Mouse (Mus musculus): ENCODE data around the gene Ankar. TPM values are rescaled to one million over a fixed set of nuclear protein-coding genes. Genes with fewer than 3 reads are reported as not detected.

Ankar gene
- not detected in 2 replicates for polyA plus RNA-seq (2015; fragmentation: Nextera tagmentation; extraction: Ambion mirVana)

- DNase-seq (ENCODE audit: low spot score), result no peak
Measured at GRCm38 (mm10) chr1:72700479-72700878, at the start of gene Ankar. TSS of gene Ankar (minus strand) at chr1:72700579.

- DNase-seq (ENCODE audit: low spot score), result no peak
Measured at GRCm38 (mm10) chr1:72746382-72746781, 46.0 kb upstream of the Ankar start.

GRCm38 (mm10) chr1:72744816-72745506 is 44.6 kb upstream of the Ankar start:
- DNase-seq (ENCODE audit: low spot score), result no peak

- DNase-seq (ENCODE audit: low spot score), result no peak
Measured at GRCm38 (mm10) chr1:72741406-72741805, 41.0 kb upstream of the Ankar start.

GRCm38 (mm10) chr1:72739681-72740063 is 39.3 kb upstream of the Ankar start:
- DNase-seq (ENCODE audit: low spot score), result no peak

- DNase-seq (ENCODE audit: low spot score), result no peak
Measured at GRCm38 (mm10) chr1:72738946-72739680, 38.7 kb upstream of the Ankar start.

GRCm38 (mm10) chr1:72736397-72737125 is 36.2 kb upstream of the Ankar start:
- no peak for DNase-seq (ENCODE audit: low spot score)

- DNase-seq (ENCODE audit: low spot score), result no peak
Measured at GRCm38 (mm10) chr1:72733191-72733691, 32.9 kb upstream of the Ankar start.

GRCm38 (mm10) chr1:72730126-72730525 is 29.7 kb upstream of the Ankar start:
- no peak for DNase-seq (ENCODE audit: low spot score)

GRCm38 (mm10) chr1:72728781-72729180 is 28.4 kb upstream of the Ankar start:
- no peak for DNase-seq (ENCODE audit: low spot score)

GRCm38 (mm10) chr1:72725941-72726340 is 25.6 kb upstream of the Ankar start:
- no peak for DNase-seq (ENCODE audit: low spot score)

GRCm38 (mm10) chr1:72724354-72724753 is 24.0 kb upstream of the Ankar start:
- no peak for DNase-seq (ENCODE audit: low spot score)

- no peak for DNase-seq (ENCODE audit: low spot score)
Measured at GRCm38 (mm10) chr1:72722646-72723045, 22.3 kb upstream of the Ankar start.

GRCm38 (mm10) chr1:72720115-72720725 is 19.8 kb upstream of the Ankar start:
- no peak for DNase-seq (ENCODE audit: low spot score)

- peak; percentile 54 for DNase-seq (ENCODE audit: low spot score)
Measured at GRCm38 (mm10) chr1:72718846-72719245, 18.5 kb upstream of the Ankar start.

GRCm38 (mm10) chr1:72717540-72717939 is 17.2 kb upstream of the Ankar start:
- no peak for DNase-seq (ENCODE audit: low spot score)

- DNase-seq (ENCODE audit: low spot score), result peak; percentile 73
Measured at GRCm38 (mm10) chr1:72716926-72717325, 16.5 kb upstream of the Ankar start.

GRCm38 (mm10) chr1:72716421-72716820 is 16.0 kb upstream of the Ankar start:
- no peak for DNase-seq (ENCODE audit: low spot score)

GRCm38 (mm10) chr1:72715593-72716361 is 15.4 kb upstream of the Ankar start:
- no peak for DNase-seq (ENCODE audit: low spot score)

GRCm38 (mm10) chr1:72715065-72715464 is 14.7 kb upstream of the Ankar start:
- DNase-seq (ENCODE audit: low spot score), result no peak

GRCm38 (mm10) chr1:72714547-72714946 is 14.2 kb upstream of the Ankar start:
- DNase-seq (ENCODE audit: low spot score), result no peak
